Mouse (Mus musculus) C2C12 (cell line): ENCODE measurements around the gene Kidins220.

Source experiments
- CTCF ChIP-seq: IDR thresholded peaks from one replicate; pipeline ENCODE4 v1.5.1; 2011; ENCODE audit not compliant: control insufficient read depth, insufficient read depth, insufficient read length
- MYOD1 ChIP-seq: IDR thresholded peaks from one replicate; pipeline ENCODE4 v1.6.1; 2011; ENCODE audit warnings: low read depth; ENCODE audit not compliant: control insufficient read depth, insufficient read length

- TF ChIP-seq CTCF: no peak
- TF ChIP-seq MYOD1: no peak
Measured at GRCm38 (mm10) chr12:25005350-25005749, 30.6 kb downstream of the Kidins220 start.
